Comparison of ENCODE assay signal across 23 mouse cellular contexts in the genomic region with DNA sequence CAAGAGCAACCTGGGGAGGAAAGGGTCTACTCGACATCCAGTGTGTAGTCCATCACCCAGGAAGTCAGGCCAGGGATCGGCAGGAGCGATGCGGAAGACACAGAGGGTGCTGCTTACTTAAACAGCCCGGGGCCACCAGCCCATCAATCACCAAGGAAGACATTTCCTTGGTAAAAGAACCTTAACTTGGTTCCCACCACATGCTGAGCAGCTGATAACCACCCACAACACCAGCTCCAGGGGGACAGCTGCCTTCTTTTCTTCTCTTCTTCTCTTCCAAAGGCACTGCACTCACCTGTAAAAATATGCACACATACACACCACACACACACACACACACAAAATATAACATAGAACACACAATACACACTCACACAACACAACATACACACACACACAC.
"Had no signal": no experiment of that assay in that cellular context is flagged by ENCODE, and none has a peak within 500 bp of the region (broad histone marks: within the 10 kb centered on the region; RNA-seq: fewer than 3 reads in every experiment).

No protein-coding gene starts in this region.

- H3K9me3 ChIP-seq: limb, embryonic 10.5 days; limb, embryonic 13.5 days; liver, embryonic 12.5 days; liver, embryonic 15.5 days; lung, embryonic 15.5 days; midbrain, embryonic 12.5 days; midbrain, embryonic 15.5 days; neural tube, embryonic 12.5 days; neural tube, embryonic 15.5 days had no signal

- H3K36me3 ChIP-seq: limb, embryonic 10.5 days; limb, embryonic 13.5 days; liver, embryonic 12.5 days; liver, embryonic 15.5 days; lung, embryonic 15.5 days; midbrain, embryonic 12.5 days; midbrain, embryonic 15.5 days; neural tube, embryonic 12.5 days; neural tube, embryonic 15.5 days had no signal

- H3K4me2 ChIP-seq: limb, embryonic 13.5 days; liver, embryonic 12.5 days; liver, embryonic 15.5 days; lung, embryonic 15.5 days; midbrain, embryonic 12.5 days; midbrain, embryonic 15.5 days; neural tube, embryonic 12.5 days; neural tube, embryonic 15.5 days had no signal

- DNase-seq: kidney, adult 11 months; kidney, adult 9 months; layer of hippocampus, adult 9-11 months; liver; lung, adult 18-20 months; lung, postnatal 10 days; lung, postnatal 36 days; right cerebral cortex, adult 18-20 months; right cerebral cortex, postnatal 14 days; spleen, adult 18-20 months; thymus, adult 18-20 months; thymus, postnatal 36 days had no signal

- H3K27ac ChIP-seq: kidney, postnatal 0 days; layer of hippocampus, adult 2 months; limb, embryonic 10.5 days; limb, embryonic 13.5 days; liver, embryonic 12.5 days; liver, embryonic 15.5 days; lung, embryonic 15.5 days; midbrain, embryonic 12.5 days; midbrain, embryonic 15.5 days; neural tube, embryonic 12.5 days; neural tube, embryonic 15.5 days had no signal

- ATAC-seq: liver, embryonic 12.5 days; midbrain, embryonic 15.5 days had no signal

- H3K4me1 ChIP-seq: lung, embryonic 15.5 days; neural tube, embryonic 15.5 days had no signal

- H3K4me3 ChIP-seq: layer of hippocampus, adult 2 months; limb, embryonic 10.5 days; limb, embryonic 13.5 days; liver, embryonic 12.5 days; liver, embryonic 15.5 days; lung, embryonic 15.5 days; midbrain, embryonic 12.5 days; midbrain, embryonic 15.5 days; neural tube, embryonic 12.5 days; neural tube, embryonic 15.5 days had no signal

- H3K27me3 ChIP-seq: limb, embryonic 13.5 days; liver, embryonic 12.5 days; liver, embryonic 15.5 days; lung, embryonic 15.5 days; midbrain, embryonic 12.5 days; midbrain, embryonic 15.5 days; neural tube, embryonic 12.5 days; neural tube, embryonic 15.5 days had no signal

- H3K9ac ChIP-seq: limb, embryonic 13.5 days; liver, embryonic 12.5 days; liver, embryonic 15.5 days; lung, embryonic 15.5 days; midbrain, embryonic 12.5 days; midbrain, embryonic 15.5 days; neural tube, embryonic 12.5 days; neural tube, embryonic 15.5 days had no signal
